Mouse (Mus musculus): Measurements from ENCODE around the gene G6pdx.
A peak's percentile ranks its signal among the peaks of the same experiment; 100 is the strongest.

G6pdx gene

GRCm38 (mm10) chrX:74428826-74429276 is at the start of gene G6pdx:
TSS of gene G6pdx (minus strand) at chrX:74429194.
- peak; percentile 87 for DNase-seq (ENCODE audit: low read depth, low spot score)

GRCm38 (mm10) chrX:74452773-74453172 is 23.8 kb upstream of the G6pdx start:
- peak; percentile 39 for DNase-seq (ENCODE audit: low read depth, low spot score)

GRCm38 (mm10) chrX:74451157-74451912 is 22.3 kb upstream of the G6pdx start:
- DNase-seq (ENCODE audit: low read depth, low spot score): no peak

GRCm38 (mm10) chrX:74429290-74429821 is 362 bp upstream of the G6pdx start:
- peak; percentile 77 for DNase-seq (ENCODE audit: low read depth, low spot score)

- DNase-seq (ENCODE audit: low read depth, low spot score): no peak
Measured at GRCm38 (mm10) chrX:74428146-74428825, 708 bp downstream of the G6pdx start.

- DNase-seq (ENCODE audit: low read depth, low spot score): no peak
Measured at GRCm38 (mm10) chrX:74427116-74427515, 1.9 kb downstream of the G6pdx start.

- DNase-seq (ENCODE audit: low read depth, low spot score): no peak
Measured at GRCm38 (mm10) chrX:74426256-74426655, 2.7 kb downstream of the G6pdx start.

- no peak for DNase-seq (ENCODE audit: low read depth, low spot score)
Measured at GRCm38 (mm10) chrX:74425195-74425594, 3.8 kb downstream of the G6pdx start.

GRCm38 (mm10) chrX:74424443-74424842 is 4.6 kb downstream of the G6pdx start:
- no peak for DNase-seq (ENCODE audit: low read depth, low spot score)

GRCm38 (mm10) chrX:74413377-74413776 is 15.6 kb downstream of the G6pdx start:
- peak; percentile 63 for DNase-seq (ENCODE audit: low read depth, low spot score)

GRCm38 (mm10) chrX:74408340-74408739 is 20.7 kb downstream of the G6pdx start:
- no peak for DNase-seq (ENCODE audit: low read depth, low spot score)

GRCm38 (mm10) chrX:74400136-74400535 is 28.9 kb downstream of the G6pdx start:
- no peak for DNase-seq (ENCODE audit: low read depth, low spot score)

- peak; percentile 87 for DNase-seq (ENCODE audit: low read depth, low spot score)
Measured at GRCm38 (mm10) chrX:74392535-74393443, 36.2 kb downstream of the G6pdx start, which contains the start of the genes Fam3a and Ikbkg. TSS of gene Fam3a (minus strand) at chrX:74393272. TSS of gene Ikbkg (plus strand) at chrX:74393290.

- DNase-seq (ENCODE audit: low read depth, low spot score): no peak
Measured at GRCm38 (mm10) chrX:74388153-74388552, 40.8 kb downstream of the G6pdx start.

- no peak for DNase-seq (ENCODE audit: low read depth, low spot score)
Measured at GRCm38 (mm10) chrX:74384451-74384850, 44.5 kb downstream of the G6pdx start.

- peak; percentile 91 for DNase-seq (ENCODE audit: low read depth, low spot score)
Measured at GRCm38 (mm10) chrX:74372888-74373549, 56.0 kb downstream of the G6pdx start, which contains the start of the genes Ubl4a and Slc10a3. TSS of gene Ubl4a (minus strand) at chrX:74373218. TSS of gene Slc10a3 (minus strand) at chrX:74373349.

- DNase-seq (ENCODE audit: low read depth, low spot score): peak; percentile 40
Measured at GRCm38 (mm10) chrX:74368209-74368909, 60.6 kb downstream of the G6pdx start.

- DNase-seq (ENCODE audit: low read depth, low spot score): no peak
Measured at GRCm38 (mm10) chrX:74367512-74367911, 61.5 kb downstream of the G6pdx start.

Measured in ES-CJ7 (cell line).